Mouse (Mus musculus) adrenal gland, postnatal 36 days (tissue): ENCODE results near the gene Gm14569. TPM values are rescaled to one million over a fixed set of nuclear protein-coding genes. Genes with fewer than 3 reads are reported as not detected.

ENCODE experiments used
- microRNA-seq: library from miRNA; unstranded; fragments of <30 nt; microRNA quantifications from one replicate; pipeline ENCODE4 v1.2.0, GENCODE M21; 2021
- total RNA-seq, 2 experiments: library from RNA; stranded (reverse); gene quantifications; 2 replicates each; pipeline ENCODE4 v1.2.3; 2021

Gm14569 gene
- total RNA-seq, 2 experiments from 2014 or later = 0.20 TPM; not detected in 1

Small RNAs within 50 kb of the gene (microRNA-seq; reads per million reads assigned to microRNA genes)
- gene Gm44485 = not detected

Other genes starting within 250 kb of the Gm14569 start
- gene Lonrf3, start 163.5 kb downstream of the Gm14569 start, total RNA-seq = 1 to 10 TPM; 4.4 to 8.0 TPM
- not detected for gene Gm6268, start 90.5 kb downstream of the Gm14569 start, total RNA-seq
- 100 to 1,000 TPM; 444 to 539 TPM for gene Pgrmc1, start 106.4 kb upstream of the Gm14569 start, total RNA-seq
- 1 to 10 TPM; 5.1 to 8.2 TPM for gene Akap17b, start 153.6 kb upstream of the Gm14569 start, total RNA-seq